Mouse (Mus musculus) regulatory T cell (primary cell): Measurements from ENCODE around the gene Spin1.
"Not testable (repeated sequence)": the region's sequence is repeated elsewhere in the genome, so short reads cannot be mapped to it uniquely, and the experiment has no call there.

ENCODE experiments used
- in situ Hi-C: fragments of 300-600 bp; cut with MboI, MseI; formaldehyde crosslinking; loops from one replicate; pipeline ENCODE4 v1.15.1; 2025; ENCODE audit warnings: high pct_unique_total_duplicates

Spin1 gene

DNA sequence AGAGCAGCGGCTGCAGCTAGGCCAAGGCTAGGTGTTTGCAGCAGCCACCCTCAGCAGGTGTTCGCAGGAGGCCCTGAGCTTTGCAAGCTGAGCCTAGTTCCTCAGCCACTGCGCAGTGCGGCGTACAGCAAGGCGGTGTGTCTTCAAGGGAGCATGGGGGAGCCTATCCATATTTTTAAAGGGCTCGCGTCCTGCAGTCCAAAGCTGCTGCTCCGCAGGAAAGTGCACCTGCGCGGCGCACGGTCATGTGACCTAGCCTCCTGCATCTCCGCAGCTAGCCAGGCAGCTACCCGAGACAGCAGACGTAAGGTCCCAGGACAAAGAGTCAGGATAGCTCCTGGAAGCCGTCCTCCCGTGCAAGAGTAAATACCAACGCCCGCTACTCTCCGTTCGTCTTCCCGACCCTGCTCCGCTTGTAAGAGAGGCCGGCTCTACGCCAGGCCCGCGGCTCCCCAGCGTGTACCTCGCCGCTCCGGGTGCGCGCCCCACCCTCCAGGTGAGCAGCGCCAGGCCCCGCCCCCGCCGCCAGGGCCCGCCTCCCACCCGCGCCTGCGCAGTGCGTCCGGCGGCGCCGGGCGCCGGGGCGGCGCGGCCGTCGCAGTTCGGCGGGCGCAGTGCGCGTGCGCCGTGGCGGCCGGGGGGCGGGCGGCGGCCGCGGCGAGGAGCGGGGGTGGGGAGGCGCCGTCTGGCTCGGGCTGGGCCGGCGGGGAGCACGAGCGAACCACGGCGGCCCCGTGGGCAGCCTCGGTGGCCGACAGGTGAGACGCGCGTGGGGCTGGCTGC is at the start of gene Spin1:
Spin1 (plus strand) TSS at position 648 of the 783 bp plus-strand sequence.
- in situ Hi-C loops: no loop called here

DNA sequence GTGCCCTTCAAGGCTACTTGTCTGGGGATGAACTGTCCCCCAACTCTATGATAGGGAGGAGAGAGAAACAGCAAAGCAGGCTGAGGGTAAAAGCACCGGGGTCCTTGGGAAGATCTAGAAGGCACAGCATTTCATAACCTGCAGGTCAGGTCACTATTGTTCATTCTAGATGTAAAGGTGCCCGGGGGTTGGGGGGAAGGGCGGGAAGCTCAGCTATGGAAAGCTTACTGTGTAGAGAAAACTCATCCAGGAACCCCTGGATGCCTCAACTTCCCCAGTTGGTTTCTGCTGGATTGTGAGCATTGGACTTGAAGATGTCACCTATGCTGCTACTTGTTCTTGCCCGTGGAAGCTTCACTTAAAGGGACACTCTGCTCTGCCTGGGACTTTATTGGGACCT is 49.7 kb upstream of the Spin1 start:
- in situ Hi-C loops: no loop called here

- in situ Hi-C loops: no loop called here
These were observed 48.3 kb upstream of the Spin1 start for GRCm38 (mm10) chr13:51052408-51052807.

DNA sequence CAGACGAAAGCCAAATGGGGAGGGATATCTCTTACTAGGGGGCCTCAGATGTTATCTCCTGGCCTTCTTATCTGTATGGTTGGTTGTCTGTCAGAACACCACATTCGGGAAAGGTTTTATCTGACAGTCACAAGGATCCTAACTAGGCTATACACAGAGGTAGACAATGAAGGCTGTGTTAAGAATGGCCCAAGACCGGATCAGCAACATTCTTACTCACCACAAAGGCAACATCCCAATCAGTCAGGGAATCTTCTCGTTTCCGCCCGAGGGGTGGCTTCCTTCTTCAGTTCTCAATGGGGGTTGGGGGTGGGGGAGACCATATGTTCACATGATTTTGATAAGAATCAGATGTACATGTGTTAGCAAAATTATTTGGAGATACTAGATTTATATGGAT is 37.7 kb upstream of the Spin1 start:
- in situ Hi-C loops: loop anchor here (10.0 kb wide), 1 partner anchor 1628 kb away; no protein-coding TSS in a partner anchor

GRCm38 (mm10) chr13:51063721-51064120 is 37.0 kb upstream of the Spin1 start:
- in situ Hi-C loops: loop anchor here (10.0 kb wide), 1 partner anchor 1629 kb away; no protein-coding TSS in a partner anchor

- in situ Hi-C loops: loop anchor here (10.0 kb wide), 1 partner anchor 1630 kb away; no protein-coding TSS in a partner anchor
These were observed 36.3 kb upstream of the Spin1 start for GRCm38 (mm10) chr13:51064429-51064828.

GRCm38 (mm10) chr13:51071063-51071680 is 29.5 kb upstream of the Spin1 start:
- in situ Hi-C loops: no loop called here

GRCm38 (mm10) chr13:51071763-51072276 is 28.9 kb upstream of the Spin1 start:
- in situ Hi-C loops: no loop called here

DNA sequence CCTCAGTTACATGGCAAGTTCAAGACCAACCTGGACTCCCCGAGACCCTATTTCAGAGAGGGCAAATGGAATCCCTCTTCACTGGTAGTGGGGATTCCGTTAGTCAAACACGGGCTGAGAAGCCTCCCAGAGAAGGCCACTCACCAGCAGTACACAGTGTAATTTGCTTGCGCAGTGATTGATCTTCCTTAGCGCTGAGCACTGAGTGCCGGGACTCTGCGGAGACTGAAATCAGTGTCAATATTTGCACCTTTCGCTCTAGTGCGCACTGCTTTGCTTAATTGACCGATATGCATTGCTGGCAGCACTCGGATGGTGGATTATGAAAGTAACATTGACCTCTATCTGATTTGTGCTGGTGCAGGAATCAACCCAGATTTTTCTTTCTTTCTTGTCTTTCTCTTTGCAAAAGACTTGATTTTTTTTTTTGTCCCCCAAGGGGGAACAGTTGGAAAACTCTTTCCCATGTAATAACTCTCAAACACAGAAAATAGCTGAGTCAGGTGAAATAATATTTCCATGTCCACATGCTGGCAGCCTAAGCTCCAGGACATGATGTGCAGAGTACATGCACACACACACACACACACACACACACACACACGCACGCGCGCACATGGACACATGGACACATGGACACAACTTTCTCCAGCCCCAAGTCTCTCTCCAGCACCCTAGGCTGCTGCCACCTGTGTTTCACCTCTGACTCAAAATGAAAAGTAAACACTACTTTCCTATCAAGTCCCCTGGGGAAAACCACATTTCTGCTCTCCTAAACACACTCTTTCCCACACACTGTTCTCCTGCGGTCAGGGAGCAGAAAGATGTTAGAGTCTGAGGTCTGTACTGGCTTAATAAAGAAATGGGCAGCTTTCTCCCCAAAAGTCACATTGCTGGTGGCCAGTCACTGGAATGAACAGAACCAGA is 27.5 kb upstream of the Spin1 start:
- in situ Hi-C loops: no loop called here

DNA sequence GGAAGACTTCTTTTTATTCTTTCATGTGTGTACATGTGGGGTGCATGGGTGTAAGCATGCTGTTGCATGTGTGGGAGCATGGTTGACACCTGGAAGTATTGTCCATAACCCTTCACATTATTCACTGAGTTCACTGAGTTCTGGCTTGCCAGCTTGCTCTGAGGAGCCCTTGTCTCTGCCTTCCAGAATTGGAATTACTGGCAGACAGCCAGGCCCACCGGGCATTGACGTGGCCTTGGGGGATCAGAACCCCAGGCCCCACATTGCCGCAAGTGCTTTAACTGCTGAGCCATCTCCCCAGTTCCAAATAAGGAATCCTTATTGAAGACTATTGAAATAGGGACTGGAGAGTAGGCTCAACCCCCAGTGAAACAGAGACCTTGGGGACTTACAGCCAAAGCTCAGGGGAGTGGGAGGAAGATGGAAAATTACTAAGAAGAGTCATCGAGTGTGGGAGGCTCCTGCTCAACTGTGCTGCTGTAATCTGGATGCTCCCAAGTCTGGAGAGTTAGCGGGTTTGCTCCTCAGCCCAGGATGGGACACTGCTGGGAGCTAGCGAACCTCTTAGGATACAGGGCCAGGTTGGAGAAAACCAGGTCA is 26.5 kb upstream of the Spin1 start:
- in situ Hi-C loops: no loop called here

GRCm38 (mm10) chr13:51076191-51076590 is 24.5 kb upstream of the Spin1 start:
- in situ Hi-C loops: not testable (repeated sequence)

GRCm38 (mm10) chr13:51078586-51078985 is 22.1 kb upstream of the Spin1 start:
- in situ Hi-C loops: not testable (repeated sequence)

DNA sequence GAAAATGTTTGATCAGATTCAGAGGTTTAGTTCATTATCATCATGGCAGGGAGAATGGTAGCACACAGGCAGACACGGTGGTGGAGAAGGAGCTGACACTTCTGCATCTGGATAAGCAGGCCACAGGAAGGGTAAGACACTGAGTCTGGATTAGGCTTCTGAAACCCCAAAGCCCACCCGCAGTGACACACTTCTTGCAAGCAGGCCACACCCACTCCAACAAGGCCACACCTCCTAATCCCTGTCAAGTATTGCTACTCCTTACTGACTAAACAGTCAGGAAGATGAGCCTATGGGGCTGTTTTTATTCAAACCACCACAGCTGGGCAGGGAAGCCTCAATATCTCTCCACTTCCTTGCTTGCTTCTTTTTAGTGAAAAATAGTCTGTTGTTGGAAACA is 19.9 kb upstream of the Spin1 start:
- in situ Hi-C loops: no loop called here

DNA sequence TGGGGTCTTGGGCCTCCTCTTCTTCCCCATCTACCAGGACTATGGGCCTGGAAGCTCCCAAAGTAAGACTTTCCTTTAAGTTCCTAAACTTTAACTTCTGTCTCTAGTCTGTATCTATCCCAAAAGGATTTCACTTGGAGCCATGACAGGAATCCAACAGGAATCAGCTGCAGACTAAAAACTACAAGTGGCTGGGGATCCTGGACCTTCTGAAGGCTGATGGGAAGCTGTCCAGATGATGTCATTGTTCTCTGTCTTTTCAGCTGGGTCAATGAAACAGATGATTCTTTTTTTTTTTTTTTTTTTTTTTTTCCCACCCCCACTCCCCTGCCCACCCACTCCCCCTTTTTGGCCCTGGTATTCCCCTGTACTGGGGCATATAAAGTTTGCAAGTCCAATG is 16.4 kb upstream of the Spin1 start:
- in situ Hi-C loops: no loop called here

DNA sequence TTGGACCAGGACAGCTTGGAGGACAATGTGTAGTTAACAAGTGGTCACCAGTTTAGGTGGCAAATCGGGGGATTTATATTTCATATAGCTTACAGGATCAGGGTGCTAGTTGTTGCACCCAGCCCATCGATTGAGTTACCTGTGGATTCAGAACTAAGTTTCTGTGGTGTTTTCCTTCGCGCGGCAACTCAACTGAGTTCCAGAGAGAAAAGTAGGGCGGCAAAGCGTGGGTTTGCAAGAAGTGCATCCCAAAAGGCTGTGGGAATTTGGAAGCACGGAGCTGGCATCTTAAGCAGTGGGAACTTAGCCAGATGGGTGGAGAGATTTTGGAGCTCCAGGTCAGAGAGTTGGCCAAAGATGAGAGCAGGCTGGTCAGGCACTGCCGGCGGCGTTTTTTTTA is 14.7 kb upstream of the Spin1 start:
- in situ Hi-C loops: loop anchor here (5.0 kb wide), 1 partner anchor 124 kb away; no protein-coding TSS in a partner anchor

- in situ Hi-C loops: loop anchor here (5.0 kb wide), 1 partner anchor 125 kb away; no protein-coding TSS in a partner anchor
These were observed 13.4 kb upstream of the Spin1 start for GRCm38 (mm10) chr13:51087253-51087652.

GRCm38 (mm10) chr13:51088207-51088606 is 12.5 kb upstream of the Spin1 start:
- in situ Hi-C loops: loop anchor here (5.0 kb wide), 1 partner anchor 126 kb away; no protein-coding TSS in a partner anchor

- in situ Hi-C loops: loop anchor here (5.0 kb wide), 1 partner anchor 127 kb away; no protein-coding TSS in a partner anchor
These were observed 11.6 kb upstream of the Spin1 start for GRCm38 (mm10) chr13:51089058-51089457.

- in situ Hi-C loops: loop anchor here (10.0 kb wide), 1 partner anchor 535 kb away; no protein-coding TSS in a partner anchor
These were observed 10.5 kb upstream of the Spin1 start for GRCm38 (mm10) chr13:51090105-51090661.

DNA sequence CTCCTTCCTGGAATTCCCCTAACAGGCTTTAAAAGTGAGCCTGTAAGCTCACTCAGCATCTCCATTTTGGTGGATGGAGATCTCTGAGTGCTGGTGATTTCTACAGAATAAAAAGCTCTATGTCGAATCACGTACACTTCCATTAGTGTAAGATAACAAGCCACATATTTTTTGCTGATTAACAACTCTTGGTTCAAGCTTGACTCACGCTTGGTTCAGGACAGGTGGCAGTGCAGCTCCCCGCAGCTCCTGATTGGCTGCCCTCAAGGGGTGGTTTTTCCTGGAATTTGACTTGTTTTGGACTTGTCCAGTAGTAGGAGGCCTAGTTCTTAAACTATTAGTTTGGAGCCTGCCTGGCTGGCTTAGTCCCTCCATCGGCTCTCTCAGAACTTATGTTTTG is 7.2 kb upstream of the Spin1 start:
- in situ Hi-C loops: loop anchor here (10.0 kb wide), 1 partner anchor 531 kb away; no protein-coding TSS in a partner anchor
